13 mouse cellular contexts compared by ENCODE assay signal in genomic region chr2:8675537-8675936, GRCm38 (mm10).
DNase-seq lines count a peak whose midpoint lies in the region; ATAC-seq and TF ChIP-seq lines count a peak whose summit lies in the region.
"Had no signal": no experiment of that assay in that cellular context is flagged by ENCODE, and none has a peak within 500 bp of the region (broad histone marks: within the 10 kb centered on the region; RNA-seq: fewer than 3 reads in every experiment).

No protein-coding gene starts in this region.

- peak; percentile 26 for DNase-seq in forebrain, postnatal 0 days
- DNase-seq in liver, embryonic 14.5 days (ENCODE audit: low read depth in 3 of 3, low spot score in 3 of 3) = no peak
- DNase-seq in liver (no peak), MN1 (ENCODE audit: low spot score) (peak; percentile 55)
- peak; percentile 22 for DNase-seq in induced T-regulatory cell, adult 2 months (ENCODE audit: low read depth)
- DNase-seq in left cerebral cortex, adult 8-10 months (ENCODE audit: low spot score in 2 of 2) = no peak
- DNase-seq in urinary bladder, postnatal 14 days (ENCODE audit: low spot score) = no peak
- DNase-seq: adrenal gland, adult 8-10 months; cerebellum, adult 18-20 months; right cerebral cortex, adult 18-20 months had no signal

- H3K36me3 ChIP-seq in forebrain, postnatal 0 days (ENCODE audit: insufficient read depth) = no peaks in the 10 kb centered on the region
- H3K36me3 ChIP-seq in forebrain, embryonic 12.5 days (replicated peaks) = no peaks in the 10 kb centered on the region
- no peaks in the 10 kb centered on the region for H3K36me3 ChIP-seq in liver, embryonic 14.5 days (replicated peaks; ENCODE audit: control insufficient read depth, insufficient read depth, low read depth)
- H3K36me3 ChIP-seq: lung, embryonic 15.5 days had no signal

- 71% methylated on average over 4 of the region's 4 CpGs for WGBS in forebrain, postnatal 0 days
- WGBS in forebrain, embryonic 12.5 days = 75% methylated on average over 4 of the region's 4 CpGs
- 51% methylated on average over 4 of the region's 4 CpGs for WGBS in liver, embryonic 14.5 days (ENCODE audit: insufficient replicate concordance)

- TF ChIP-seq CTCF in forebrain, postnatal 0 days (IDR thresholded peaks at IDR 0.05; ENCODE audit: low read depth) = peak; percentile 56
- TF ChIP-seq CTCF in liver, embryonic 14.5 days (IDR thresholded peaks at IDR 0.05; ENCODE audit: low read depth) = peak; percentile 17; the same call in 1 of the 2 replicates

- no peak overlapping the region for H3K4me2 ChIP-seq in forebrain, postnatal 0 days (ENCODE audit: low read depth)
- no peak overlapping the region for H3K4me2 ChIP-seq in forebrain, embryonic 12.5 days
- H3K4me2 ChIP-seq in liver, embryonic 14.5 days (ENCODE audit: low read depth) = no peak overlapping the region
- H3K4me2 ChIP-seq: lung, embryonic 15.5 days had no signal

- H3K4me1 ChIP-seq in forebrain, postnatal 0 days (ENCODE audit: insufficient read depth) = no peaks in the 10 kb centered on the region
- H3K4me1 ChIP-seq in forebrain, embryonic 12.5 days = no peaks in the 10 kb centered on the region; the same call in 1 of the 2 replicates
- H3K4me1 ChIP-seq in liver, embryonic 14.5 days (replicated peaks; ENCODE audit: control insufficient read depth in 2 of 2, insufficient read depth in 2 of 2, low read length in 1 of 2) = no peaks in the 10 kb centered on the region
- H3K4me1 ChIP-seq: lung, embryonic 15.5 days had no signal

- no peaks in the 10 kb centered on the region for H3K9me3 ChIP-seq in forebrain, postnatal 0 days (ENCODE audit: low read length)
- no peaks in the 10 kb centered on the region for H3K9me3 ChIP-seq in forebrain, embryonic 12.5 days
- H3K9me3 ChIP-seq in liver, embryonic 14.5 days (ENCODE audit: control insufficient read depth, low read length) = no peaks in the 10 kb centered on the region
- H3K9me3 ChIP-seq: lung, embryonic 15.5 days had no signal

- no peak overlapping the region for H3K27ac ChIP-seq in forebrain, postnatal 0 days (ENCODE audit: low read depth, low read length)
- no peak overlapping the region for H3K27ac ChIP-seq in forebrain, embryonic 12.5 days
- no peak overlapping the region for H3K27ac ChIP-seq in liver, embryonic 14.5 days
- H3K27ac ChIP-seq: lung, embryonic 15.5 days had no signal

- no peak overlapping the region for H3K4me3 ChIP-seq in forebrain, postnatal 0 days (ENCODE audit: low read depth, low read length)
- no peak overlapping the region for H3K4me3 ChIP-seq in forebrain, embryonic 12.5 days (replicated peaks)
- no peak overlapping the region for H3K4me3 ChIP-seq in liver, embryonic 14.5 days (ENCODE audit: insufficient read depth in 1 of 2, low read depth in 2 of 2, low read length in 2 of 2)
- H3K4me3 ChIP-seq: lung, embryonic 15.5 days; myocyte had no signal

- no peaks in the 10 kb centered on the region for H3K27me3 ChIP-seq in forebrain, postnatal 0 days (ENCODE audit: insufficient read depth, low read length)
- peaks cover 3% of the 10 kb centered on the region; the same call in 1 of the 2 replicates for H3K27me3 ChIP-seq in forebrain, embryonic 12.5 days
- H3K27me3 ChIP-seq in liver, embryonic 14.5 days (ENCODE audit: control insufficient read depth, insufficient read depth, low read length) = no peaks in the 10 kb centered on the region
- H3K27me3 ChIP-seq: lung, embryonic 15.5 days had no signal

- no peak for ATAC-seq in forebrain, postnatal 0 days
- no peak for ATAC-seq in forebrain, embryonic 12.5 days (ENCODE audit: low FRiP score)
- ATAC-seq in liver, embryonic 14.5 days (ENCODE audit: insufficient read depth) = no peak

- no peak for TF ChIP-seq EP300 in liver, embryonic 14.5 days (IDR thresholded peaks at IDR 0.05; ENCODE audit: low read depth)

- no peak overlapping the region for H3K9ac ChIP-seq in forebrain, postnatal 0 days
- no peak overlapping the region for H3K9ac ChIP-seq in forebrain, embryonic 12.5 days
- no peak overlapping the region for H3K9ac ChIP-seq in liver, embryonic 14.5 days (replicated peaks)
- H3K9ac ChIP-seq: lung, embryonic 15.5 days had no signal

Comparison
In these comparisons a context has a peak if more than half of its experiments do, and no peak if none do; other contexts are left out.
1. DNase-seq: peak in forebrain, postnatal 0 days (single experiment), MN1 (single experiment) and induced T-regulatory cell, adult 2 months (single experiment); none in liver, embryonic 14.5 days (0 of 3), liver (single experiment), left cerebral cortex, adult 8-10 months (0 of 2) and urinary bladder, postnatal 14 days (single experiment).